Mouse (Mus musculus): Measurements from ENCODE around the gene Pde4b.
"Not testable (repeated sequence)": the region's sequence is repeated elsewhere in the genome, so short reads cannot be mapped to it uniquely, and the experiment has no call there.

Gene Pde4b

GRCm38 (mm10) chr4:102087091-102087565, at the start of gene Pde4b:
TSS of gene Pde4b (plus strand) at chr4:102087543.
- DNase-seq (ENCODE audit: low read depth), result no peak

GRCm38 (mm10) chr4:102040190-102040589, 47.2 kb upstream of the Pde4b start:
- no peak for DNase-seq (ENCODE audit: low read depth)

- DNase-seq (ENCODE audit: low read depth), result no peak
Measured at GRCm38 (mm10) chr4:102045183-102046140, 41.9 kb upstream of the Pde4b start.

- DNase-seq (ENCODE audit: low read depth), result not testable (repeated sequence)
Measured at GRCm38 (mm10) chr4:102049368-102049767, 38.0 kb upstream of the Pde4b start.

GRCm38 (mm10) chr4:102061322-102061721, 26.0 kb upstream of the Pde4b start:
- no peak for DNase-seq (ENCODE audit: low read depth)

GRCm38 (mm10) chr4:102069314-102069713, 18.0 kb upstream of the Pde4b start:
- DNase-seq (ENCODE audit: low read depth), result no peak

GRCm38 (mm10) chr4:102086336-102086735, 1.0 kb upstream of the Pde4b start:
- no peak for DNase-seq (ENCODE audit: low read depth)

GRCm38 (mm10) chr4:102087566-102088234, 357 bp downstream of the Pde4b start:
- DNase-seq (ENCODE audit: low read depth), result no peak

- DNase-seq (ENCODE audit: low read depth), result no peak
Measured at GRCm38 (mm10) chr4:102088235-102088867, 1.0 kb downstream of the Pde4b start.

- no peak for DNase-seq (ENCODE audit: low read depth)
Measured at GRCm38 (mm10) chr4:102095851-102096250, 8.5 kb downstream of the Pde4b start.

- DNase-seq (ENCODE audit: low read depth), result no peak
Measured at GRCm38 (mm10) chr4:102102241-102102640, 14.9 kb downstream of the Pde4b start.

GRCm38 (mm10) chr4:102104534-102105014, 17.2 kb downstream of the Pde4b start:
- DNase-seq (ENCODE audit: low read depth), result peak; percentile 37

GRCm38 (mm10) chr4:102106771-102107170, 19.4 kb downstream of the Pde4b start:
- DNase-seq (ENCODE audit: low read depth), result no peak

- DNase-seq (ENCODE audit: low read depth), result no peak
Measured at GRCm38 (mm10) chr4:102119454-102119853, 32.1 kb downstream of the Pde4b start.

GRCm38 (mm10) chr4:102136366-102136849, 49.1 kb downstream of the Pde4b start:
- DNase-seq (ENCODE audit: low read depth), result no peak

GRCm38 (mm10) chr4:102138346-102138745, 51.0 kb downstream of the Pde4b start:
- no peak for DNase-seq (ENCODE audit: low read depth)

GRCm38 (mm10) chr4:102141241-102141640, 53.9 kb downstream of the Pde4b start:
- no peak for DNase-seq (ENCODE audit: low read depth)

GRCm38 (mm10) chr4:102148766-102149165, 61.4 kb downstream of the Pde4b start:
- DNase-seq (ENCODE audit: low read depth), result no peak

GRCm38 (mm10) chr4:102159178-102159577, 71.8 kb downstream of the Pde4b start:
- DNase-seq (ENCODE audit: low read depth), result no peak

GRCm38 (mm10) chr4:102171636-102172035, 84.3 kb downstream of the Pde4b start:
- no peak for DNase-seq (ENCODE audit: low read depth)

GRCm38 (mm10) chr4:102172711-102173213, 85.4 kb downstream of the Pde4b start:
- no peak for DNase-seq (ENCODE audit: low read depth)

- no peak for DNase-seq (ENCODE audit: low read depth)
Measured at GRCm38 (mm10) chr4:102175985-102176384, 88.6 kb downstream of the Pde4b start.
